Mouse (Mus musculus): Measurements from ENCODE around the gene Zc3h4. TPM values are rescaled to one million over a fixed set of nuclear protein-coding genes. Genes with fewer than 3 reads are reported as not detected.

The Zc3h4 gene
- polyA plus RNA-seq (2016; fragmentation: Nextera tagmentation; extraction: Ambion mirVana), result 22.9 and 24.6 TPM in 2 replicates

- peak within 1 kb of the TSS; percentile 100 for H3K27ac ChIP-seq
- H3K4me3 ChIP-seq, result peak within 1 kb of the TSS; percentile 81
- H3K36me3 ChIP-seq, result peaks cover 12% of the 10 kb centered on the region
- no peaks in the 10 kb centered on the region for H3K27me3 ChIP-seq (ENCODE audit: low read depth, poor library complexity, severe bottlenecking)
- DNase-seq (ENCODE audit: low spot score), result peak; percentile 93
- under 1% methylated on average over 73 of the region's 85 CpGs for WGBS
- no peaks in the 10 kb centered on the region for H3K9me3 ChIP-seq (replicated peaks)
- peaks cover 40% of the 10 kb centered on the region for H3K4me1 ChIP-seq
Observed at GRCm38 (mm10) chr7:16400689-16401611, at the start of gene Zc3h4. TSS of gene Zc3h4 (plus strand) at chr7:16400910.

- peaks cover 87% of the 10 kb centered on the region for H3K36me3 ChIP-seq
- 98% methylated on average over 3 of the region's 3 CpGs for WGBS
- DNase-seq (ENCODE audit: low spot score), result no peak
- H3K4me1 ChIP-seq, result no peaks in the 10 kb centered on the region
- 0 out of 2 replicates have a peak, but pooled peaks cover 2% of the 10 kb centered on the region for H3K9me3 ChIP-seq (replicated peaks)
- H3K27ac ChIP-seq, result no peak overlapping the region
- no peak overlapping the region for H3K4me3 ChIP-seq
- H3K27me3 ChIP-seq (ENCODE audit: low read depth, poor library complexity, severe bottlenecking), result no peaks in the 10 kb centered on the region
Observed at GRCm38 (mm10) chr7:16355854-16356594, 44.7 kb upstream of the Zc3h4 start.

GRCm38 (mm10) chr7:16357602-16358001, 43.1 kb upstream of the Zc3h4 start:
- H3K9me3 ChIP-seq (replicated peaks), result 0 out of 2 replicates have a peak, but pooled peaks cover 2% of the 10 kb centered on the region
- H3K4me3 ChIP-seq, result no peak overlapping the region
- WGBS, result 96% methylated on average over 3 of the region's 3 CpGs
- H3K36me3 ChIP-seq, result peaks cover 87% of the 10 kb centered on the region
- no peak overlapping the region for H3K27ac ChIP-seq
- H3K4me1 ChIP-seq, result no peaks in the 10 kb centered on the region
- no peaks in the 10 kb centered on the region for H3K27me3 ChIP-seq (ENCODE audit: low read depth, poor library complexity, severe bottlenecking)
- no peak for DNase-seq (ENCODE audit: low spot score)

GRCm38 (mm10) chr7:16364319-16364718, 36.4 kb upstream of the Zc3h4 start:
- Histone ChIP-seq H3K9me3 (replicated peaks) (no peaks in the 10 kb centered on the region), H3K36me3 (peaks cover 97% of the 10 kb centered on the region), H3K27me3 (ENCODE audit: low read depth, poor library complexity, severe bottlenecking) (no peaks in the 10 kb centered on the region), H3K4me1 (peaks cover 20% of the 10 kb centered on the region), H3K4me3 (no peak overlapping the region), H3K27ac (no peak overlapping the region)
- DNase-seq (ENCODE audit: low spot score), result no peak
- 83% methylated on average over 1 of the region's 1 CpGs for WGBS

GRCm38 (mm10) chr7:16364901-16365500, 35.7 kb upstream of the Zc3h4 start:
- WGBS, result 49% methylated on average over 4 of the region's 4 CpGs
- H3K27me3 ChIP-seq (ENCODE audit: low read depth, poor library complexity, severe bottlenecking), result no peaks in the 10 kb centered on the region
- H3K4me3 ChIP-seq, result no peak overlapping the region
- no peak for DNase-seq (ENCODE audit: low spot score)
- H3K36me3 ChIP-seq, result peaks cover 99% of the 10 kb centered on the region
- peak overlapping the region; percentile 54; the same call in 1 of the 2 replicates for H3K27ac ChIP-seq
- H3K9me3 ChIP-seq (replicated peaks), result no peaks in the 10 kb centered on the region
- H3K4me1 ChIP-seq, result peaks cover 20% of the 10 kb centered on the region

- no peak for DNase-seq (ENCODE audit: low spot score)
- no peaks in the 10 kb centered on the region for H3K9me3 ChIP-seq (replicated peaks)
- H3K27me3 ChIP-seq (ENCODE audit: low read depth, poor library complexity, severe bottlenecking), result no peaks in the 10 kb centered on the region
- no peak overlapping the region for H3K4me3 ChIP-seq
- peaks cover 99% of the 10 kb centered on the region for H3K36me3 ChIP-seq
- peak overlapping the region; percentile 30; the same call in 1 of the 2 replicates for H3K27ac ChIP-seq
- WGBS, result 69% methylated on average over 10 of the region's 10 CpGs
- H3K4me1 ChIP-seq, result peaks cover 20% of the 10 kb centered on the region
Observed at GRCm38 (mm10) chr7:16366133-16366646, 34.5 kb upstream of the Zc3h4 start.

- 73% methylated on average over 4 of the region's 4 CpGs for WGBS
- no peak for DNase-seq (ENCODE audit: low spot score)
Observed at GRCm38 (mm10) chr7:16366669-16367068, 34.0 kb upstream of the Zc3h4 start.

GRCm38 (mm10) chr7:16368835-16369234, 31.9 kb upstream of the Zc3h4 start:
- peaks cover 99% of the 10 kb centered on the region for H3K36me3 ChIP-seq
- no peak for DNase-seq (ENCODE audit: low spot score)
- 96% methylated on average over 2 of the region's 2 CpGs for WGBS

More at GRCm38 (mm10) chr7:16366669-16367068, 34.0 kb upstream of the Zc3h4 start:
- no peaks in the 10 kb centered on the region for H3K9me3 ChIP-seq (replicated peaks)
- H3K36me3 ChIP-seq, result peaks cover 97% of the 10 kb centered on the region
- H3K27me3 ChIP-seq (ENCODE audit: low read depth, poor library complexity, severe bottlenecking), result no peaks in the 10 kb centered on the region
- no peak overlapping the region for H3K27ac ChIP-seq
- H3K4me3 ChIP-seq, result no peak overlapping the region
- H3K4me1 ChIP-seq, result peaks cover 20% of the 10 kb centered on the region

GRCm38 (mm10) chr7:16370596-16370995, 30.1 kb upstream of the Zc3h4 start:
- H3K9me3 ChIP-seq (replicated peaks), result no peaks in the 10 kb centered on the region
- no peak overlapping the region for H3K27ac ChIP-seq
- no peaks in the 10 kb centered on the region for H3K27me3 ChIP-seq (ENCODE audit: low read depth, poor library complexity, severe bottlenecking)
- DNase-seq (ENCODE audit: low spot score), result no peak
- 93% methylated on average over 2 of the region's 2 CpGs for WGBS
- no peak overlapping the region for H3K4me3 ChIP-seq
- H3K36me3 ChIP-seq, result peaks cover 99% of the 10 kb centered on the region
- H3K4me1 ChIP-seq, result peaks cover 7% of the 10 kb centered on the region

More at GRCm38 (mm10) chr7:16368835-16369234, 31.9 kb upstream of the Zc3h4 start:
- no peak overlapping the region for H3K4me3 ChIP-seq
- H3K4me1 ChIP-seq, result peaks cover 20% of the 10 kb centered on the region
- H3K27me3 ChIP-seq (ENCODE audit: low read depth, poor library complexity, severe bottlenecking), result no peaks in the 10 kb centered on the region
- H3K27ac ChIP-seq, result no peak overlapping the region
- H3K9me3 ChIP-seq (replicated peaks), result no peaks in the 10 kb centered on the region

GRCm38 (mm10) chr7:16373719-16374118, 27.0 kb upstream of the Zc3h4 start:
- DNase-seq (ENCODE audit: low spot score), result no peak
- H3K4me3 ChIP-seq, result no peak overlapping the region
- no peaks in the 10 kb centered on the region for H3K27me3 ChIP-seq (ENCODE audit: low read depth, poor library complexity, severe bottlenecking)
- 85% methylated on average over 2 of the region's 2 CpGs for WGBS
- H3K36me3 ChIP-seq, result peaks cover 99% of the 10 kb centered on the region
- H3K4me1 ChIP-seq, result no peaks in the 10 kb centered on the region
- H3K9me3 ChIP-seq (replicated peaks), result no peaks in the 10 kb centered on the region
- no peak overlapping the region for H3K27ac ChIP-seq

GRCm38 (mm10) chr7:16374989-16375388, 25.7 kb upstream of the Zc3h4 start:
- H3K4me1 ChIP-seq, result no peaks in the 10 kb centered on the region
- no peaks in the 10 kb centered on the region for H3K9me3 ChIP-seq (replicated peaks)
- WGBS, result 89% methylated on average over 5 of the region's 5 CpGs
- no peak for DNase-seq (ENCODE audit: low spot score)
- H3K27ac ChIP-seq, result no peak overlapping the region
- H3K36me3 ChIP-seq, result peaks cover 99% of the 10 kb centered on the region
- H3K4me3 ChIP-seq, result no peak overlapping the region
- no peaks in the 10 kb centered on the region for H3K27me3 ChIP-seq (ENCODE audit: low read depth, poor library complexity, severe bottlenecking)

GRCm38 (mm10) chr7:16376505-16376904, 24.2 kb upstream of the Zc3h4 start:
- H3K4me1 ChIP-seq, result no peaks in the 10 kb centered on the region
- DNase-seq (ENCODE audit: low spot score), result no peak
- no peak overlapping the region for H3K27ac ChIP-seq
- H3K36me3 ChIP-seq, result peaks cover 100% of the 10 kb centered on the region
- H3K27me3 ChIP-seq (ENCODE audit: low read depth, poor library complexity, severe bottlenecking), result no peaks in the 10 kb centered on the region
- 97% methylated on average over 1 of the region's 1 CpGs for WGBS
- H3K9me3 ChIP-seq (replicated peaks), result no peaks in the 10 kb centered on the region
- no peak overlapping the region for H3K4me3 ChIP-seq
